In genomic region chr6:14585827-14586226, GRCm38 (mm10) we compare ENCODE assay signal across 9 mouse cellular contexts.
A peak's percentile ranks its signal among the peaks of the same experiment; 100 is the strongest.
DNase-seq lines count a peak whose midpoint lies in the region; ATAC-seq and TF ChIP-seq lines count a peak whose summit lies in the region.
"Had no signal": no experiment of that assay in that cellular context is flagged by ENCODE, and none has a peak within 500 bp of the region (broad histone marks: within the 10 kb centered on the region; RNA-seq: fewer than 3 reads in every experiment).

No protein-coding gene starts in this region.

- DNase-seq in 416B (ENCODE audit: low read depth) (peak; percentile 65), Patski (ENCODE audit: low read depth, low spot score) (no peak)
- DNase-seq in frontal cortex, postnatal 14 days (ENCODE audit: low spot score in 2 of 2): no peak
- no peak for DNase-seq in layer of hippocampus, postnatal 25 days (ENCODE audit: extremely low spot score in 1 of 2, low spot score in 1 of 2)

- peak; percentile 69; the same call in 1 of the 2 replicates for ATAC-seq in heart, embryonic 16.5 days (replicated peaks; ENCODE audit: extremely low read depth, insufficient read depth, low FRiP score)
- no peak for ATAC-seq in heart, embryonic 12.5 days (ENCODE audit: insufficient number of reproducible peaks, low FRiP score)
- ATAC-seq in Patski: peak; percentile 65
- peak; percentile 48 for ATAC-seq in inflammation-experienced regulatory T-cells, adult 6 months
- no peak for ATAC-seq in monocyte, adult 5-6 weeks (replicated peaks; ENCODE audit: insufficient number of reproducible peaks, low FRiP score, low TSS enrichment, poor library complexity, severe bottlenecking)

- 16% methylated on average over 1 of the region's 1 CpGs for WGBS in heart, embryonic 16.5 days
- WGBS in heart, embryonic 12.5 days: 30% methylated on average over 1 of the region's 1 CpGs

- H3K27me3 ChIP-seq in heart, embryonic 16.5 days (ENCODE audit: control insufficient read depth, insufficient read depth, low read length): no peaks in the 10 kb centered on the region
- H3K27me3 ChIP-seq in heart, embryonic 12.5 days (replicated peaks): no peaks in the 10 kb centered on the region
- peaks cover 7% of the 10 kb centered on the region for H3K27me3 ChIP-seq in Patski
- H3K27me3 ChIP-seq: stomach, embryonic 15.5 days had no signal

- H3K4me3 ChIP-seq in heart, embryonic 16.5 days (ENCODE audit: low read length): no peak overlapping the region
- H3K4me3 ChIP-seq in heart, embryonic 12.5 days: no peak overlapping the region
- H3K4me3 ChIP-seq: stomach, embryonic 15.5 days had no signal

- CTCF ChIA-PET in Patski (lab: Charles Lee): interaction anchor here (1.1 kb wide), 1 partner anchor 9 kb away, joined by 3 read pairs; no protein-coding TSS in a partner anchor

- H3K9me3 ChIP-seq in heart, embryonic 16.5 days (replicated peaks; ENCODE audit: control insufficient read depth, low read length): no peaks in the 10 kb centered on the region
- no peaks in the 10 kb centered on the region for H3K9me3 ChIP-seq in heart, embryonic 12.5 days (replicated peaks)
- H3K9me3 ChIP-seq: stomach, embryonic 15.5 days had no signal

- H3K4me2 ChIP-seq in heart, embryonic 16.5 days (ENCODE audit: low read depth, low read length): no peak overlapping the region
- no peak overlapping the region for H3K4me2 ChIP-seq in heart, embryonic 12.5 days
- H3K4me2 ChIP-seq: stomach, embryonic 15.5 days had no signal

- POLR2A ChIA-PET in Patski (lab: Charles Lee): no interaction called here

- no peak overlapping the region for H3K9ac ChIP-seq in heart, embryonic 16.5 days (ENCODE audit: low read length)
- no peak overlapping the region for H3K9ac ChIP-seq in heart, embryonic 12.5 days
- H3K9ac ChIP-seq: stomach, embryonic 15.5 days had no signal

- no peaks in the 10 kb centered on the region for H3K4me1 ChIP-seq in heart, embryonic 16.5 days (ENCODE audit: control insufficient read depth, insufficient read depth, low read length)
- H3K4me1 ChIP-seq in heart, embryonic 12.5 days (replicated peaks): no peaks in the 10 kb centered on the region; the same call in 1 of the 2 replicates
- H3K4me1 ChIP-seq: stomach, embryonic 15.5 days had no signal

- no peaks in the 10 kb centered on the region for H3K36me3 ChIP-seq in heart, embryonic 16.5 days (ENCODE audit: control insufficient read depth, insufficient read depth)
- H3K36me3 ChIP-seq in heart, embryonic 12.5 days: no peaks in the 10 kb centered on the region
- H3K36me3 ChIP-seq: stomach, embryonic 15.5 days had no signal

- peak; percentile 55 for TF ChIP-seq CTCF in Patski (IDR thresholded peaks at IDR 0.05)

- in situ Hi-C loops in Patski (cut with MboI; ENCODE audit: low pct_unique_long_range_greater_than_20kb): no loop called here

- H3K27ac ChIP-seq in heart, embryonic 16.5 days (ENCODE audit: low read length): no peak overlapping the region
- no peak overlapping the region for H3K27ac ChIP-seq in heart, embryonic 12.5 days (ENCODE audit: poor library complexity, severe bottlenecking)
- H3K27ac ChIP-seq: stomach, embryonic 15.5 days had no signal

Comparison
In these comparisons a context has a peak if more than half of its experiments do, and no peak if none do; other contexts are left out.
1. ATAC-seq: peak in heart, embryonic 16.5 days (single experiment), Patski (single experiment) and inflammation-experienced regulatory T-cells, adult 6 months (single experiment); none in heart, embryonic 12.5 days (single experiment) and monocyte, adult 5-6 weeks (single experiment).